Mouse (Mus musculus) embryonic facial prominence, embryonic 15.5 days (tissue): ENCODE data around the gene Tbc1d7. TPM values are rescaled to one million over a fixed set of nuclear protein-coding genes. Genes with fewer than 3 reads are reported as not detected.

ENCODE experiments used
- ATAC-seq: fragments of 200-750 bp; cut with Nextera tagmentation; 2 replicates; pipeline ENCODE4 v1.8.0; 2017; ENCODE audit warnings: low read depth, moderate TSS enrichment; ENCODE audit not compliant: insufficient number of reproducible peaks, low FRiP score, low TSS enrichment
- H3K27ac ChIP-seq: fragments of 300-500 bp; sonication (generic); replicated peaks from 2 replicates; pipeline ENCODE4 v1.5.1; 2015; ENCODE audit warnings: mild to moderate bottlenecking, inconsistent platforms
- H3K27me3 ChIP-seq: fragments of 300-500 bp; sonication (generic); 2 replicates; pipeline ENCODE4 v1.6.1; 2015; ENCODE audit warnings: inconsistent platforms
- H3K36me3 ChIP-seq: fragments of 300-500 bp; sonication (generic); 2 replicates; pipeline ENCODE4 v1.6.1; 2015; ENCODE audit warnings: mild to moderate bottlenecking, inconsistent platforms
- H3K4me1 ChIP-seq: fragments of 300-500 bp; sonication (generic); 2 replicates; pipeline ENCODE4 v1.6.1; 2015; ENCODE audit warnings: inconsistent platforms
- H3K4me2 ChIP-seq: fragments of 300-500 bp; sonication (generic); replicated peaks from 2 replicates; pipeline ENCODE4 v1.6.1; 2015; ENCODE audit warnings: mild to moderate bottlenecking, inconsistent platforms
- H3K4me3 ChIP-seq: fragments of 300-500 bp; sonication (generic); replicated peaks from 2 replicates; pipeline ENCODE4 v1.5.1; 2015; ENCODE audit warnings: mild to moderate bottlenecking, inconsistent platforms
- H3K9ac ChIP-seq: fragments of 300-500 bp; sonication (generic); 2 replicates; pipeline ENCODE4 v1.6.1; 2015; ENCODE audit warnings: inconsistent platforms
- H3K9me3 ChIP-seq: fragments of 300-500 bp; sonication (generic); replicated peaks from 2 replicates; pipeline ENCODE4 v1.6.1; 2016; ENCODE audit warnings: inconsistent platforms
- WGBS: fragments of 180-500 bp; shearing (Covaris S2); methylation state at CpG from one replicate; pipeline ENCODE4 v1.1.7; 2015; 5-methylcytosine and 5-hydroxymethylcytosine counted together
- polyA plus RNA-seq: library from polyadenylated mRNA; unstranded; fragments of >200 nt; fragmentation: Nextera tagmentation; extraction: Ambion mirVana; gene quantifications from 2 replicates; pipeline ENCODE4 v1.2.1, GENCODE M21; 2015

Gene Tbc1d7
- polyA plus RNA-seq, 1 experiment from 2014 or later, result 41.3 TPM

GRCm38 (mm10) chr13:43133400-43133799 lies 37.9 kb downstream of the Tbc1d7 start:
- Histone ChIP-seq H3K27ac (no peak overlapping the region), H3K4me1 (no peaks in the 10 kb centered on the region), H3K27me3 (no peaks in the 10 kb centered on the region), H3K9me3 (no peaks in the 10 kb centered on the region), H3K36me3 (no peaks in the 10 kb centered on the region), H3K9ac (no peak overlapping the region), H3K4me2 (no peak overlapping the region), H3K4me3 (no peak overlapping the region)
- 77% methylated on average over 7 of the region's 7 CpGs for WGBS
- no peak for ATAC-seq

GRCm38 (mm10) chr13:43132859-43133258 lies 38.4 kb downstream of the Tbc1d7 start:
- WGBS, result 63% methylated on average over 9 of the region's 9 CpGs
- Histone ChIP-seq H3K27me3 (no peaks in the 10 kb centered on the region), H3K9me3 (no peaks in the 10 kb centered on the region), H3K4me1 (no peaks in the 10 kb centered on the region), H3K9ac (no peak overlapping the region), H3K36me3 (no peaks in the 10 kb centered on the region), H3K4me3 (no peak overlapping the region), H3K27ac (no peak overlapping the region), H3K4me2 (no peak overlapping the region)
- peak; percentile 43; the same call in 1 of the 2 replicates for ATAC-seq

GRCm38 (mm10) chr13:43131741-43132191 lies 39.5 kb downstream of the Tbc1d7 start:
- no peak overlapping the region for H3K4me2 ChIP-seq
- no peaks in the 10 kb centered on the region for H3K4me1 ChIP-seq
- no peak overlapping the region for H3K27ac ChIP-seq
- WGBS, result 74% methylated on average over 10 of the region's 10 CpGs
- H3K4me3 ChIP-seq, result no peak overlapping the region
- H3K9me3 ChIP-seq, result no peaks in the 10 kb centered on the region
- H3K9ac ChIP-seq, result no peak overlapping the region
- no peaks in the 10 kb centered on the region for H3K27me3 ChIP-seq
- H3K36me3 ChIP-seq, result no peaks in the 10 kb centered on the region
- ATAC-seq, result no peak

- ATAC-seq, result no peak
- H3K27me3 ChIP-seq, result no peaks in the 10 kb centered on the region
- no peaks in the 10 kb centered on the region for H3K4me1 ChIP-seq
- 37% methylated on average over 6 of the region's 6 CpGs for WGBS
- no peaks in the 10 kb centered on the region for H3K36me3 ChIP-seq
- no peak overlapping the region for H3K27ac ChIP-seq
- H3K9ac ChIP-seq, result no peak overlapping the region
- no peak overlapping the region for H3K4me2 ChIP-seq
- H3K4me3 ChIP-seq, result no peak overlapping the region
- no peaks in the 10 kb centered on the region for H3K9me3 ChIP-seq
Measured at GRCm38 (mm10) chr13:43130161-43130560, 41.1 kb downstream of the Tbc1d7 start.

- Histone ChIP-seq H3K4me1 (peaks cover 24% of the 10 kb centered on the region), H3K27me3 (no peaks in the 10 kb centered on the region), H3K4me2 (no peak overlapping the region), H3K4me3 (no peak overlapping the region), H3K9ac (no peak overlapping the region), H3K9me3 (no peaks in the 10 kb centered on the region), H3K36me3 (no peaks in the 10 kb centered on the region), H3K27ac (no peak overlapping the region)
- no peak for ATAC-seq
- 18% methylated on average over 4 of the region's 4 CpGs for WGBS
Measured at GRCm38 (mm10) chr13:43124683-43125074, 46.6 kb downstream of the Tbc1d7 start.

- no peak for ATAC-seq
- peak overlapping the region; percentile 17 for H3K4me2 ChIP-seq
Measured at GRCm38 (mm10) chr13:43123895-43124682, 47.2 kb downstream of the Tbc1d7 start.

GRCm38 (mm10) chr13:43122306-43123070 lies 48.8 kb downstream of the Tbc1d7 start:
- Histone ChIP-seq H3K27ac (no peak overlapping the region), H3K4me3 (no peak overlapping the region), H3K4me2 (0 out of 2 replicates have a peak overlapping the region, but pooled peaks have one; percentile 2), H3K4me1 (peaks cover 24% of the 10 kb centered on the region), H3K9ac (no peak overlapping the region), H3K27me3 (no peaks in the 10 kb centered on the region), H3K9me3 (no peaks in the 10 kb centered on the region), H3K36me3 (no peaks in the 10 kb centered on the region)
- ATAC-seq, result no peak
- whole genome bisulfite sequencing, result 40% methylated on average over 16 of the region's 16 CpGs

More at GRCm38 (mm10) chr13:43123895-43124682, 47.2 kb downstream of the Tbc1d7 start:
- Histone ChIP-seq H3K9me3 (no peaks in the 10 kb centered on the region), H3K27me3 (no peaks in the 10 kb centered on the region), H3K9ac (no peak overlapping the region), H3K4me3 (no peak overlapping the region), H3K36me3 (no peaks in the 10 kb centered on the region), H3K27ac (no peak overlapping the region), H3K4me1 (peaks cover 24% of the 10 kb centered on the region)
- 33% methylated on average over 17 of the region's 17 CpGs for WGBS

GRCm38 (mm10) chr13:43113141-43113540 lies 58.2 kb downstream of the Tbc1d7 start:
- Histone ChIP-seq H3K4me3 (no peak overlapping the region), H3K27me3 (no peaks in the 10 kb centered on the region), H3K27ac (no peak overlapping the region), H3K9ac (no peak overlapping the region), H3K9me3 (no peaks in the 10 kb centered on the region), H3K4me2 (no peak overlapping the region), H3K36me3 (no peaks in the 10 kb centered on the region), H3K4me1 (no peaks in the 10 kb centered on the region)
- ATAC-seq, result no peak
- 87% methylated on average over 3 of the region's 3 CpGs for WGBS

- 65% methylated on average over 3 of the region's 3 CpGs for WGBS
- no peaks in the 10 kb centered on the region for H3K27me3 ChIP-seq
Measured at GRCm38 (mm10) chr13:43112707-43113106, 58.6 kb downstream of the Tbc1d7 start.

GRCm38 (mm10) chr13:43112280-43112679 lies 59.0 kb downstream of the Tbc1d7 start:
- Histone ChIP-seq H3K4me2 (no peak overlapping the region), H3K36me3 (no peaks in the 10 kb centered on the region), H3K4me1 (no peaks in the 10 kb centered on the region), H3K27me3 (no peaks in the 10 kb centered on the region), H3K27ac (no peak overlapping the region), H3K9me3 (no peaks in the 10 kb centered on the region), H3K4me3 (no peak overlapping the region), H3K9ac (no peak overlapping the region)
- WGBS, result 56% methylated on average over 7 of the region's 7 CpGs
- ATAC-seq, result no peak

More at GRCm38 (mm10) chr13:43112707-43113106, 58.6 kb downstream of the Tbc1d7 start:
- no peaks in the 10 kb centered on the region for H3K9me3 ChIP-seq
- no peak for ATAC-seq
- no peak overlapping the region for H3K4me2 ChIP-seq
- no peak overlapping the region for H3K27ac ChIP-seq
- no peak overlapping the region for H3K9ac ChIP-seq
- H3K36me3 ChIP-seq, result no peaks in the 10 kb centered on the region
- H3K4me1 ChIP-seq, result no peaks in the 10 kb centered on the region
- H3K4me3 ChIP-seq, result no peak overlapping the region

- no peak overlapping the region for H3K4me3 ChIP-seq
- no peak for ATAC-seq
- H3K27ac ChIP-seq, result no peak overlapping the region
- H3K9ac ChIP-seq, result no peak overlapping the region
- no peaks in the 10 kb centered on the region; the same call in 1 of the 2 replicates for H3K9me3 ChIP-seq
- no peaks in the 10 kb centered on the region for H3K27me3 ChIP-seq
- WGBS, result 94% methylated on average over 9 of the region's 9 CpGs
- H3K36me3 ChIP-seq, result no peaks in the 10 kb centered on the region
- no peaks in the 10 kb centered on the region for H3K4me1 ChIP-seq
- H3K4me2 ChIP-seq, result no peak overlapping the region
Measured at GRCm38 (mm10) chr13:43104496-43104895, 66.8 kb downstream of the Tbc1d7 start.
